28 mouse cellular contexts compared by ENCODE assay signal in genomic region chr6:22290790-22291189, GRCm38 (mm10). TPM values are rescaled to one million over a fixed set of nuclear protein-coding genes. Genes with fewer than 3 reads are reported as not detected.
"Had no signal": no experiment of that assay in that cellular context is flagged by ENCODE, and none has a peak within 500 bp of the region (broad histone marks: within the 10 kb centered on the region; RNA-seq: fewer than 3 reads in every experiment).

No protein-coding gene starts in this region.

- ATAC-seq: forebrain, embryonic 13.5 days; forebrain, embryonic 14.5 days; forebrain, embryonic 15.5 days; forebrain, embryonic 16.5 days; forebrain, postnatal 0 days had no signal

- DNase-seq: cerebellum, adult 8-10 months; cerebellum, adult 9-10 months; cerebellum, adult 9-11 months; cerebellum, postnatal 25 days; cerebellum, postnatal 36 days; embryo, embryonic 11 days; forebrain, postnatal 0 days; gastrocnemius, adult 2 months; gastrocnemius, postnatal 10 days; gastrocnemius, postnatal 14 days; gastrocnemius, postnatal 25 days; gastrocnemius, postnatal 36 days; heart, adult 11 months; heart, adult 18-20 months; heart, adult 2 months had no signal

- H3K4me3 ChIP-seq: embryonic facial prominence, embryonic 10.5 days; embryonic facial prominence, embryonic 12.5 days; embryonic facial prominence, embryonic 13.5 days; embryonic facial prominence, embryonic 15.5 days; erythroblast, embryonic 14.5 days; forebrain, embryonic 10.5 days; forebrain, embryonic 12.5 days; forebrain, embryonic 13.5 days; forebrain, embryonic 15.5 days; gastrocnemius, adult 2 months; heart, adult 2 months had no signal

- H3K36me3 ChIP-seq: embryonic facial prominence, embryonic 10.5 days; embryonic facial prominence, embryonic 12.5 days; embryonic facial prominence, embryonic 13.5 days; embryonic facial prominence, embryonic 15.5 days; forebrain, embryonic 10.5 days; forebrain, embryonic 12.5 days; forebrain, embryonic 15.5 days had no signal

- H3K4me2 ChIP-seq: embryonic facial prominence, embryonic 12.5 days; forebrain, embryonic 12.5 days; forebrain, embryonic 13.5 days; forebrain, embryonic 15.5 days had no signal

- H3K9me3 ChIP-seq: embryonic facial prominence, embryonic 10.5 days; embryonic facial prominence, embryonic 12.5 days; embryonic facial prominence, embryonic 13.5 days; embryonic facial prominence, embryonic 15.5 days; forebrain, embryonic 10.5 days; forebrain, embryonic 12.5 days; forebrain, embryonic 13.5 days; forebrain, embryonic 15.5 days had no signal

- H3K9ac ChIP-seq: embryonic facial prominence, embryonic 12.5 days; embryonic facial prominence, embryonic 13.5 days; embryonic facial prominence, embryonic 15.5 days; forebrain, embryonic 12.5 days; forebrain, embryonic 13.5 days; forebrain, embryonic 15.5 days; forebrain, postnatal 0 days had no signal

- H3K27ac ChIP-seq: embryonic facial prominence, embryonic 10.5 days; embryonic facial prominence, embryonic 12.5 days; embryonic facial prominence, embryonic 13.5 days; embryonic facial prominence, embryonic 15.5 days; forebrain, embryonic 10.5 days; forebrain, embryonic 12.5 days; forebrain, embryonic 13.5 days; forebrain, embryonic 15.5 days; gastrocnemius, adult 2 months; heart, adult 2 months had no signal

RNA-seq across cellular contexts. Expression of gene Wnt16, which starts 2.8 kb away (rescaled TPM):
- total RNA-seq: common myeloid progenitor, adult 5-6 weeks; granulocyte monocyte progenitor cell, adult 5-6 weeks had no signal
- polyA plus RNA-seq: erythroblast, embryonic 14.5 days; forebrain, embryonic 13.5 days had no signal
